Mouse (Mus musculus) large intestine, adult 2 months (tissue): ENCODE measurements around the gene Cdhr5. TPM values are rescaled to one million over a fixed set of nuclear protein-coding genes. Genes with fewer than 3 reads are reported as not detected.
A peak's percentile ranks its signal among the peaks of the same experiment; 100 is the strongest.

Source experiments
- DNase-seq: peaks from one replicate; pipeline ENCODE4 v3.0.0-alpha.2; 2012; ENCODE audit warnings: low read depth, low spot score
- WGBS: fragments of 180-500 bp; shearing (Covaris S2); methylation state at CpG from one replicate; pipeline ENCODE4 v1.1.7; 2018; 5-methylcytosine and 5-hydroxymethylcytosine counted together
- polyA plus RNA-seq: library from polyadenylated mRNA; depleted of rRNA; stranded (reverse); fragments of >200 nt; gene quantifications from 2 replicates; pipeline ENCODE4 v1.2.3, GENCODE M21; 2012; rRNA removed

Gene Cdhr5
- polyA plus RNA-seq: 611 and 677 TPM in 2 replicates

GRCm38 (mm10) chr7:141276546-141276945, at the start of gene Cdhr5:
Cdhr5 (minus strand) TSS chr7:141276786.
- 17% methylated on average over 11 of the region's 11 CpGs for WGBS
- peak; percentile 87 for DNase-seq

GRCm38 (mm10) chr7:141324686-141325085, 48.1 kb upstream of the Cdhr5 start:
- no peak for DNase-seq
- WGBS: 46% methylated on average over 1 of the region's 1 CpGs

GRCm38 (mm10) chr7:141319446-141319845, 42.9 kb upstream of the Cdhr5 start:
- DNase-seq: no peak
- 65% methylated on average over 2 of the region's 2 CpGs for WGBS

DNA sequence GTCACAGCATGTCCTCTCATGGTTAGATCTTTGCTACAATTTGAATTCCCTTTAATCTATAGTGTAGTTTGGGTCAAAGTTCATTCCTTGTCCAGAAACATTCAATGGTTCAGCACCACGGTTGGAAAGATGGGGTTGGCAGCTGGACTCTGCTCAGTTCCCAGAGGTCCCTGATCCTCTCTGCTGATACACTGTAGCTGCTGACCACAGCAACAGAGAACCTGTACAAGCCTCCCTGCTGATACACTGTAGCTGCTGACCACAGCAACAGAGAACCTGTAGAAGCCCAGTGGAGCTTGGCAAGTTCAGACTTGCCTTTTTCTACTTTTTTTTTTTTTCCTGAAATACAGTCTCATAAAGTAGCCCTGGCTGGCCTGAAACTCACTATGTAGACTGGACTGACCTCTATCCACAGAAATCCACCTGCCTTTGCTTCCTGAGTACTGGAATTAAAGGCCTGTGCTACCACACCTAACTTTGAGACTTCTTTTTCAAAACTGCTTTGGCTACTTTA, 41.1 kb upstream of the Cdhr5 start:
- DNase-seq: no peak
- whole genome bisulfite sequencing: 25% methylated on average over 1 of the region's 1 CpGs

GRCm38 (mm10) chr7:141315974-141316373, 39.4 kb upstream of the Cdhr5 start:
- WGBS: 67% methylated on average over 5 of the region's 5 CpGs
- no peak for DNase-seq

DNA sequence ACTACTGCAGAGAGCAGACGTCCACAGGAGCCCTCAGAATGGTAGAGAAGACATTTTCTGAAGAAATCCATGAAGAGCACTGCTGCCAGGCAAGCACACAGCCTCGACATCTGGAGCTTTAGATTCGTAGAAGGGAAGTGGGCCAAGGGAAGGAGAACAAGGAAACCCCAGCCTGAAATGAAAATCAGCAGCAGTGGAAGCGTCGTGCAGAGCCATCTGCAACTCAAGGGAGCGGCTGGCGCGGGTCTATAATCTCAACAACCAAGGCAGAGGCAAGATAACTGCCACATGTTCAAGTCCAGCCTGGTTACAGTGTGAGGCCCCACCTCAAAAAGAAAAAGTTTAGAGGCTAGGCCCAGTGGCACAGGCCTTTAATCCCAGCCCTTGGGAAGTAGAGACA, 38.5 kb upstream of the Cdhr5 start:
- DNase-seq: no peak
- 84% methylated on average over 8 of the region's 8 CpGs for WGBS

DNA sequence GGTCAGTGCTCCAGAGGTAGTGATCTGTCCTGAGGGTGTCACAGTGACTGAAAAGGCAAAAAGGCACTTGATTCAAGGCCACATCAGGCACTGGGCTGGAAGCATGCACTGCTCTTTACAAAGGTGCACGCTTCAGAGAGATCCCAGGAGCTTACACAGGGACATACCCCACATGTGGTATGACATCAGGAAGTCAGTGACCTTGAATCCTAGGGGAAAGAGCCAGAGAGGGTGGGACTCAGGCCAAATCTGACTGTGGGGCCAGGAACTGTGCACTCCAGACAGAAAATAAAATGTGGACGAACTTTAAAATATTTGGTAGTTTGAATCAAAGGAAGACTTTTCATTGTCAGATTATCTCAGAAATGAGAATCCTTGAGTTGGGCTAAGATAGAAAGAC, 37.8 kb upstream of the Cdhr5 start:
- DNase-seq: no peak
- 89% methylated on average over 2 of the region's 2 CpGs for WGBS

DNA sequence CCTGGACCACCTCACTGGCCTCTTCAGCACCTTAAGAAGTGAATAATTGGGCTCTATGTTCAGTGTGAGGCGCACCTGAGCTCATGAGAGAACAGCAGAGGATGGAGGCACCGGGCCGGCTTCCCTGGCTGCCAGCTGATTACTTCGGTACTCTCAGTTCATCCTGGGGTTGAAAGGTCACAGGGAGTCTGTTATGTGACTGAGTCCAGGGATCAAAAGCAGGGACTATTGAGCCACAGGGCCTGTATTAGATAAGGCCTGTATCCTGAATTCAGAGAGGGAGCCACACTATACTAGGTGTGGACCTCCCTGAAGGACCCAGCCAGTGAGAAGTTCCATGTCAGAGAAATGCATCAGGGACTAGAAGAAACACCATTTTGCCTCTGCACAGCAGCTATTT, 28.0 kb upstream of the Cdhr5 start:
- WGBS: 87% methylated on average over 4 of the region's 4 CpGs
- DNase-seq: no peak

- no peak for DNase-seq
- WGBS: 92% methylated on average over 1 of the region's 1 CpGs
Measured at GRCm38 (mm10) chr7:141302702-141303268, 26.2 kb upstream of the Cdhr5 start.

GRCm38 (mm10) chr7:141301386-141301785, 24.8 kb upstream of the Cdhr5 start:
- DNase-seq: no peak
- 94% methylated on average over 9 of the region's 9 CpGs for WGBS

DNA sequence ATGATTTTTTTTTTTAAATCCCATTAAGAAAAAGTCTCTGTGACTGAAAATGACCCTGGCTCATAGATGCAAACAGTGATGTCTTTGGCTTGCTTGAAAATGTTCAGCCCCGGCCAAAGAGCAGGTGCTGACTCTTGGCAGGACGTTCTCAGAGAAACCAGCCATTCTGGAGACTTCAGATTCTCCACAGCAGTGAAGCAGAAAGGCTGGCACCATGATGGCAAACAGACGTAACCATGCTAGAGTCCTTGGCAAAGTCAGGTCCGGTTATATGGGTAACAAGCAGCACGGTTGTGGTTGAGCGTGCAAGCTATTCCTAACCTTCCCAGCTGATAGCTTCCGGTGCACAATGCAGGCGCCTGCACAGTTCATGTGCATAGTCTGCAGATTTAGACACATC, 22.6 kb upstream of the Cdhr5 start:
- 94% methylated on average over 8 of the region's 8 CpGs for WGBS
- no peak for DNase-seq

- 81% methylated on average over 3 of the region's 3 CpGs for whole genome bisulfite sequencing
- no peak for DNase-seq
Measured at GRCm38 (mm10) chr7:141297926-141298650, 21.5 kb upstream of the Cdhr5 start.

GRCm38 (mm10) chr7:141294479-141294878, 17.9 kb upstream of the Cdhr5 start:
- WGBS: 9% methylated on average over 22 of the region's 22 CpGs
- no peak for DNase-seq

- DNase-seq: no peak
- 2% methylated on average over 53 of the region's 53 CpGs for WGBS
Measured at GRCm38 (mm10) chr7:141293852-141294471, 17.4 kb upstream of the Cdhr5 start.

GRCm38 (mm10) chr7:141292583-141293388, 16.2 kb upstream of the Cdhr5 start:
- WGBS: 76% methylated on average over 15 of the region's 15 CpGs

DNA sequence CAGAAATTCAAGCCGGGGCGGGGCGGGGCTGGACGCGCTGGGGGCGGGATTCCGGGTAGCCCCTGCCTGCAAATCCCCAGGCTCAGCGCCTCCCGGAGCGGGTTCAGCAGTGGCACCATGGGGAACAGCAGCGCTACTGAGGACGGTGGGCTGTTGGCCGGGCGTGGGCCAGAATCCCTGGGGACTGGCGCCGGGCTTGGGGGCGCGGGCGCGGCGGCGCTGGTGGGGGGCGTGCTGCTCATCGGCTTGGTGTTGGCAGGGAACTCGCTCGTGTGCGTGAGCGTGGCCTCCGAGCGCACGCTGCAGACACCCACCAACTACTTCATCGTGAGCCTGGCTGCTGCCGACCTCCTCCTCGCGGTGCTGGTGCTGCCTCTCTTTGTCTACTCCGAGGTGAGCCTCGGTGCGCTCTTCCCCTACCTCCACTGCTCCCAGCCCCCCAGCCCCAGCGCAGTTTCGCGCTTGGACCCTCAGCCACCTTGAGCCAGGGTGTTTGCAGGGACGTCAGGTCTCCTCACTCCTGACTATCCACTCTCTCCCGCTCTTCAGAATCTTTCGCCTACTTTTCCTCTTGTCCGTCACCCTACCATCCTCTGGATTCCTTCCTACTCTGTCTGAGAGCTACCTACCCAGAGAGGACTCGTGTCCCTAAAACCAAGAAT, 15.5 kb upstream of the Cdhr5 start, which contains the start of gene Drd4:
Drd4 (plus strand) TSS at position 86 of the 662 bp plus-strand sequence.
- WGBS: 9% methylated on average over 46 of the region's 46 CpGs
- no peak for DNase-seq

More at GRCm38 (mm10) chr7:141292583-141293388, 16.2 kb upstream of the Cdhr5 start:
- DNase-seq: no peak

- 76% methylated on average over 3 of the region's 3 CpGs for WGBS
- no peak for DNase-seq
Measured at GRCm38 (mm10) chr7:141288042-141288441, 11.5 kb upstream of the Cdhr5 start.

DNA sequence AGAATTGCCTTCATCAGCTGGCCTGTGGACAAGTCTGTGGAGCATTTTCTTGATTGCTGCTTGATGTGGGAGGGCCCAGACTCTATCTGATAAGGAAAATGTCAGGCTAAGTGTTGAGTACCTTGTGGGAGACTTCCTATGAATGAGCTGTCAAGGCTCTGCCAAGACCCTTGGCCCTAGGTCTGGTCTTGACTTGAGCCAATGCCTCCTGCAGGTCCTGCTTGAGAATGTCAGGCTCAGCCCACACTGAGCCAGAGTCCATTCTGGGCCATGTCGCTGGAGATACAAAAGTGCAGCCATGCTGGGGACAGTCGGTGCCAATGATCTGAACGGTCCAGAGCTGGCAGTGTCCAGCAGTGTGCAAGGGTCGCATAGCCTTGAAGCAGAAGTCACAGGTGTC, 6.2 kb upstream of the Cdhr5 start:
- 92% methylated on average over 4 of the region's 4 CpGs for WGBS
- DNase-seq: no peak

GRCm38 (mm10) chr7:141281442-141281841, 4.9 kb upstream of the Cdhr5 start:
- DNase-seq: no peak

More at GRCm38 (mm10) chr7:141281442-141281841, 4.9 kb upstream of the Cdhr5 start:
- 48% methylated on average over 6 of the region's 6 CpGs for WGBS
